Mouse (Mus musculus): ENCODE measurements around the gene Nin. TPM values are rescaled to one million over a fixed set of nuclear protein-coding genes. Genes with fewer than 3 reads are reported as not detected.

Nin gene
- polyA plus RNA-seq, 1 experiment = 8.0 TPM

- Histone ChIP-seq H3K4me3 (ENCODE audit: insufficient read depth, poor library complexity, severe bottlenecking) (no peak overlapping the region), H3K36me3 (ENCODE audit: control insufficient read depth, insufficient read depth) (peaks cover 34% of the 10 kb centered on the region), H3K27me3 (ENCODE audit: control insufficient read depth, insufficient read depth, insufficient read length) (no peaks in the 10 kb centered on the region), H3ac (ENCODE audit: control insufficient read depth, insufficient read length, low read depth) (no peak overlapping the region), H3K79me3 (ENCODE audit: low read depth) (no peaks in the 10 kb centered on the region), H3K79me2 (ENCODE audit: control insufficient read depth, insufficient read depth) (no peaks in the 10 kb centered on the region)
- no peak for TF ChIP-seq FOSL1 (IDR thresholded peaks at IDR 0.05; ENCODE audit: insufficient read depth, low read length, poor library complexity, severe bottlenecking)
- no peak for TF ChIP-seq CEBPB (IDR thresholded peaks at IDR 0.05; ENCODE audit: low read depth)
- TF ChIP-seq MYOG (IDR thresholded peaks at IDR 0.05; ENCODE audit: control insufficient read depth, extremely low read depth, insufficient read length) = no peak
- no peak for TF ChIP-seq MAX (IDR thresholded peaks at IDR 0.05)
- TF ChIP-seq USF1 (IDR thresholded peaks at IDR 0.05; ENCODE audit: low read depth) = no peak
- no peak for TF ChIP-seq MYOD1 (IDR thresholded peaks at IDR 0.05; ENCODE audit: control insufficient read depth, insufficient read length, low read depth)
- no peak for TF ChIP-seq CTCF (IDR thresholded peaks at IDR 0.05; ENCODE audit: control insufficient read depth, insufficient read depth, insufficient read length)
Measured at GRCm38 (mm10) chr12:70048741-70049140, 64.8 kb downstream of the Nin start.

- Histone ChIP-seq H3K27me3 (ENCODE audit: control insufficient read depth, insufficient read depth, insufficient read length) (no peaks in the 10 kb centered on the region), H3K79me2 (ENCODE audit: control insufficient read depth, insufficient read depth) (no peaks in the 10 kb centered on the region), H3K4me3 (ENCODE audit: insufficient read depth, poor library complexity, severe bottlenecking) (no peak overlapping the region), H3K36me3 (ENCODE audit: control insufficient read depth, insufficient read depth) (peaks cover 37% of the 10 kb centered on the region), H3ac (ENCODE audit: control insufficient read depth, insufficient read length, low read depth) (no peak overlapping the region), H3K79me3 (ENCODE audit: low read depth) (no peaks in the 10 kb centered on the region)
- TF ChIP-seq FOSL1 (IDR thresholded peaks at IDR 0.05; ENCODE audit: insufficient read depth, low read length, poor library complexity, severe bottlenecking) = no peak
- no peak for TF ChIP-seq MYOG (IDR thresholded peaks at IDR 0.05; ENCODE audit: control insufficient read depth, extremely low read depth, insufficient read length)
- TF ChIP-seq CEBPB (IDR thresholded peaks at IDR 0.05; ENCODE audit: low read depth) = no peak
- TF ChIP-seq MYOD1 (IDR thresholded peaks at IDR 0.05; ENCODE audit: control insufficient read depth, insufficient read length, low read depth) = no peak
- no peak for TF ChIP-seq CTCF (IDR thresholded peaks at IDR 0.05; ENCODE audit: control insufficient read depth, insufficient read depth, insufficient read length)
- no peak for TF ChIP-seq USF1 (IDR thresholded peaks at IDR 0.05; ENCODE audit: low read depth)
- TF ChIP-seq MAX (IDR thresholded peaks at IDR 0.05) = no peak
Measured at GRCm38 (mm10) chr12:70047281-70047680, 66.2 kb downstream of the Nin start.

GRCm38 (mm10) chr12:70044353-70044752, 69.2 kb downstream of the Nin start:
- no peak overlapping the region for H3ac ChIP-seq (ENCODE audit: control insufficient read depth, insufficient read length, low read depth)
- no peaks in the 10 kb centered on the region for H3K79me3 ChIP-seq (ENCODE audit: low read depth)
- TF ChIP-seq USF1 (IDR thresholded peaks at IDR 0.05; ENCODE audit: low read depth) (no peak), MYOG (IDR thresholded peaks at IDR 0.05; ENCODE audit: control insufficient read depth, extremely low read depth, insufficient read length) (no peak), MYOD1 (IDR thresholded peaks at IDR 0.05; ENCODE audit: control insufficient read depth, insufficient read length, low read depth) (no peak), CTCF (IDR thresholded peaks at IDR 0.05; ENCODE audit: control insufficient read depth, insufficient read depth, insufficient read length) (no peak), CEBPB (IDR thresholded peaks at IDR 0.05; ENCODE audit: low read depth) (no peak), MAX (IDR thresholded peaks at IDR 0.05) (no peak), FOSL1 (IDR thresholded peaks at IDR 0.05; ENCODE audit: insufficient read depth, low read length, poor library complexity, severe bottlenecking) (no peak)
- H3K79me2 ChIP-seq (ENCODE audit: control insufficient read depth, insufficient read depth) = no peaks in the 10 kb centered on the region
- H3K27me3 ChIP-seq (ENCODE audit: control insufficient read depth, insufficient read depth, insufficient read length) = no peaks in the 10 kb centered on the region
- peaks cover 50% of the 10 kb centered on the region for H3K36me3 ChIP-seq (ENCODE audit: control insufficient read depth, insufficient read depth)
- no peak overlapping the region for H3K4me3 ChIP-seq (ENCODE audit: insufficient read depth, poor library complexity, severe bottlenecking)

GRCm38 (mm10) chr12:70043421-70043820, 70.1 kb downstream of the Nin start:
- Histone ChIP-seq H3K36me3 (ENCODE audit: control insufficient read depth, insufficient read depth) (peaks cover 58% of the 10 kb centered on the region), H3K79me2 (ENCODE audit: control insufficient read depth, insufficient read depth) (no peaks in the 10 kb centered on the region), H3ac (ENCODE audit: control insufficient read depth, insufficient read length, low read depth) (no peak overlapping the region), H3K27me3 (ENCODE audit: control insufficient read depth, insufficient read depth, insufficient read length) (no peaks in the 10 kb centered on the region), H3K4me3 (ENCODE audit: insufficient read depth, poor library complexity, severe bottlenecking) (no peak overlapping the region), H3K79me3 (ENCODE audit: low read depth) (no peaks in the 10 kb centered on the region)
- no peak for TF ChIP-seq MAX (IDR thresholded peaks at IDR 0.05)
- TF ChIP-seq CEBPB (IDR thresholded peaks at IDR 0.05; ENCODE audit: low read depth) = no peak

- Histone ChIP-seq H3K79me2 (ENCODE audit: control insufficient read depth, insufficient read depth) (no peaks in the 10 kb centered on the region), H3K4me3 (ENCODE audit: insufficient read depth, poor library complexity, severe bottlenecking) (no peak overlapping the region), H3K36me3 (ENCODE audit: control insufficient read depth, insufficient read depth) (peaks cover 62% of the 10 kb centered on the region), H3K79me3 (ENCODE audit: low read depth) (no peaks in the 10 kb centered on the region), H3ac (ENCODE audit: control insufficient read depth, insufficient read length, low read depth) (no peak overlapping the region), H3K27me3 (ENCODE audit: control insufficient read depth, insufficient read depth, insufficient read length) (no peaks in the 10 kb centered on the region)
- TF ChIP-seq MYOD1 (IDR thresholded peaks at IDR 0.05; ENCODE audit: control insufficient read depth, insufficient read length, low read depth) (no peak), FOSL1 (IDR thresholded peaks at IDR 0.05; ENCODE audit: insufficient read depth, low read length, poor library complexity, severe bottlenecking) (no peak), MAX (IDR thresholded peaks at IDR 0.05) (no peak), USF1 (IDR thresholded peaks at IDR 0.05; ENCODE audit: low read depth) (no peak), CEBPB (IDR thresholded peaks at IDR 0.05; ENCODE audit: low read depth) (no peak), MYOG (IDR thresholded peaks at IDR 0.05; ENCODE audit: control insufficient read depth, extremely low read depth, insufficient read length) (no peak), CTCF (IDR thresholded peaks at IDR 0.05; ENCODE audit: control insufficient read depth, insufficient read depth, insufficient read length) (no peak)
Measured at GRCm38 (mm10) chr12:70040981-70041380, 72.5 kb downstream of the Nin start.

- Histone ChIP-seq H3K27me3 (ENCODE audit: control insufficient read depth, insufficient read depth, insufficient read length) (no peaks in the 10 kb centered on the region), H3K4me3 (ENCODE audit: insufficient read depth, poor library complexity, severe bottlenecking) (no peak overlapping the region), H3K79me3 (ENCODE audit: low read depth) (no peaks in the 10 kb centered on the region), H3K79me2 (ENCODE audit: control insufficient read depth, insufficient read depth) (no peaks in the 10 kb centered on the region), H3ac (ENCODE audit: control insufficient read depth, insufficient read length, low read depth) (no peak overlapping the region), H3K36me3 (ENCODE audit: control insufficient read depth, insufficient read depth) (peaks cover 44% of the 10 kb centered on the region)
- TF ChIP-seq CEBPB (IDR thresholded peaks at IDR 0.05; ENCODE audit: low read depth) = no peak
- no peak for TF ChIP-seq CTCF (IDR thresholded peaks at IDR 0.05; ENCODE audit: control insufficient read depth, insufficient read depth, insufficient read length)
- TF ChIP-seq MAX (IDR thresholded peaks at IDR 0.05) = no peak
- TF ChIP-seq MYOG (IDR thresholded peaks at IDR 0.05; ENCODE audit: control insufficient read depth, extremely low read depth, insufficient read length) = no peak
Measured at GRCm38 (mm10) chr12:70036722-70037305, 76.7 kb downstream of the Nin start.
